Mouse (Mus musculus): ENCODE measurements at regions not wholly inside any gene's neighbourhood (a gene's known extent, or its start where the extent isn't known, plus 50 kb on each side); places are given as distances from the start of the nearest gene placed in this dataset.

GRCm38 (mm10) chr10:41006634-41007033, 65.5 kb downstream of the Gpr6 start:
- TF ChIP-seq CTCF (IDR thresholded peaks at IDR 0.05; ENCODE audit: low read depth, low read length) (no peak), TAL1 (conservative IDR thresholded peaks at IDR 0.05; ENCODE audit: low read depth, low read length) (no peak), GATA1 (IDR thresholded peaks at IDR 0.05; ENCODE audit: borderline replicate concordance, low read length) (no peak), POLR2AphosphoS5 (IDR thresholded peaks at IDR 0.05; ENCODE audit: insufficient replicate concordance, low read depth, low read length) (no peak), GATA2 (IDR thresholded peaks at IDR 0.05; ENCODE audit: borderline replicate concordance, low read depth, low read length) (no peak)

Measured in G1E (cell line).